Mouse (Mus musculus): ENCODE results near the gene Lrba. TPM values are rescaled to one million over a fixed set of nuclear protein-coding genes. Genes with fewer than 3 reads are reported as not detected.

Gene Lrba
- polyA plus RNA-seq, 1 experiment from 2014 or later = 7.3 TPM

- peak; percentile 85 for ATAC-seq (ENCODE audit: insufficient number of reproducible peaks, insufficient read depth, low FRiP score, low TSS enrichment)
- H3K4me2 ChIP-seq (replicated peaks) = peak overlapping the region; percentile 7; the same call in 1 of the 2 replicates
- 4% methylated on average over 1 of the region's 1 CpGs for WGBS
- H3K27me3 ChIP-seq = no peaks in the 10 kb centered on the region
- H3K4me3 ChIP-seq = no peak overlapping the region
- H3K9me3 ChIP-seq = no peaks in the 10 kb centered on the region
- peak overlapping the region; percentile 63; the same call in 1 of the 2 replicates for H3K27ac ChIP-seq
- no peaks in the 10 kb centered on the region for H3K36me3 ChIP-seq
- H3K4me1 ChIP-seq = peaks cover 11% of the 10 kb centered on the region
- H3K9ac ChIP-seq = no peak overlapping the region
These were observed 476.7 kb downstream of the Lrba start for GRCm38 (mm10) chr3:86701163-86701563.

GRCm38 (mm10) chr3:86709472-86709871, 485.0 kb downstream of the Lrba start:
- Histone ChIP-seq H3K27ac (no peak overlapping the region), H3K36me3 (no peaks in the 10 kb centered on the region), H3K4me2 (replicated peaks) (no peak overlapping the region), H3K4me3 (no peak overlapping the region), H3K27me3 (no peaks in the 10 kb centered on the region), H3K9me3 (no peaks in the 10 kb centered on the region), H3K9ac (no peak overlapping the region), H3K4me1 (peaks cover 19% of the 10 kb centered on the region)
- WGBS = 8% methylated on average over 4 of the region's 4 CpGs
- no peak for ATAC-seq (ENCODE audit: insufficient number of reproducible peaks, insufficient read depth, low FRiP score, low TSS enrichment)

- Histone ChIP-seq H3K9ac (no peak overlapping the region), H3K27me3 (no peaks in the 10 kb centered on the region), H3K27ac (peak overlapping the region; percentile 69), H3K4me3 (no peak overlapping the region), H3K4me1 (peaks cover 23% of the 10 kb centered on the region), H3K36me3 (no peaks in the 10 kb centered on the region), H3K9me3 (no peaks in the 10 kb centered on the region), H3K4me2 (replicated peaks) (no peak overlapping the region)
- ATAC-seq (ENCODE audit: insufficient number of reproducible peaks, insufficient read depth, low FRiP score, low TSS enrichment) = peak; percentile 23; the same call in 1 of the 2 replicates
- 48% methylated on average over 1 of the region's 1 CpGs for WGBS
These were observed 487.1 kb downstream of the Lrba start for GRCm38 (mm10) chr3:86711530-86711929.

GRCm38 (mm10) chr3:86712758-86713157, 488.3 kb downstream of the Lrba start:
- ATAC-seq (ENCODE audit: insufficient number of reproducible peaks, insufficient read depth, low FRiP score, low TSS enrichment) = no peak
- Histone ChIP-seq H3K4me2 (replicated peaks) (no peak overlapping the region), H3K36me3 (no peaks in the 10 kb centered on the region), H3K4me3 (no peak overlapping the region), H3K27ac (no peak overlapping the region), H3K9ac (no peak overlapping the region), H3K9me3 (no peaks in the 10 kb centered on the region), H3K27me3 (no peaks in the 10 kb centered on the region), H3K4me1 (peaks cover 20% of the 10 kb centered on the region)
- WGBS = 49% methylated on average over 3 of the region's 3 CpGs

GRCm38 (mm10) chr3:86714446-86714845, 490.0 kb downstream of the Lrba start:
- H3K4me1 ChIP-seq = peaks cover 17% of the 10 kb centered on the region
- no peaks in the 10 kb centered on the region for H3K9me3 ChIP-seq
- H3K9ac ChIP-seq = no peak overlapping the region; the same call in 1 of the 2 replicates
- 0 out of 2 replicates have a peak, but pooled peaks have one; percentile 44 for ATAC-seq (ENCODE audit: insufficient number of reproducible peaks, insufficient read depth, low FRiP score, low TSS enrichment)
- WGBS = 48% methylated on average over 2 of the region's 2 CpGs
- no peaks in the 10 kb centered on the region for H3K36me3 ChIP-seq
- H3K4me3 ChIP-seq = no peak overlapping the region
- H3K4me2 ChIP-seq (replicated peaks) = no peak overlapping the region
- H3K27ac ChIP-seq = peak overlapping the region; percentile 65
- no peaks in the 10 kb centered on the region for H3K27me3 ChIP-seq

- no peaks in the 10 kb centered on the region for H3K9me3 ChIP-seq
- 32% methylated on average over 9 of the region's 9 CpGs for WGBS
- peaks cover 7% of the 10 kb centered on the region for H3K4me1 ChIP-seq
- no peak for ATAC-seq (ENCODE audit: insufficient number of reproducible peaks, insufficient read depth, low FRiP score, low TSS enrichment)
- H3K36me3 ChIP-seq = no peaks in the 10 kb centered on the region
- no peaks in the 10 kb centered on the region for H3K27me3 ChIP-seq
- peak overlapping the region; percentile 54; the same call in 1 of the 2 replicates for H3K27ac ChIP-seq
- no peak overlapping the region for H3K9ac ChIP-seq
- H3K4me3 ChIP-seq = no peak overlapping the region
- no peak overlapping the region for H3K4me2 ChIP-seq (replicated peaks)
These were observed 499.2 kb downstream of the Lrba start for GRCm38 (mm10) chr3:86723415-86724298.

- Histone ChIP-seq H3K4me3 (no peak overlapping the region), H3K27me3 (no peaks in the 10 kb centered on the region), H3K9me3 (no peaks in the 10 kb centered on the region), H3K4me1 (peaks cover 7% of the 10 kb centered on the region), H3K4me2 (replicated peaks) (no peak overlapping the region), H3K9ac (no peak overlapping the region), H3K36me3 (no peaks in the 10 kb centered on the region), H3K27ac (no peak overlapping the region)
- no peak for ATAC-seq (ENCODE audit: insufficient number of reproducible peaks, insufficient read depth, low FRiP score, low TSS enrichment)
- 71% methylated on average over 9 of the region's 9 CpGs for WGBS
These were observed 500.6 kb downstream of the Lrba start for GRCm38 (mm10) chr3:86725113-86725512.

DNA sequence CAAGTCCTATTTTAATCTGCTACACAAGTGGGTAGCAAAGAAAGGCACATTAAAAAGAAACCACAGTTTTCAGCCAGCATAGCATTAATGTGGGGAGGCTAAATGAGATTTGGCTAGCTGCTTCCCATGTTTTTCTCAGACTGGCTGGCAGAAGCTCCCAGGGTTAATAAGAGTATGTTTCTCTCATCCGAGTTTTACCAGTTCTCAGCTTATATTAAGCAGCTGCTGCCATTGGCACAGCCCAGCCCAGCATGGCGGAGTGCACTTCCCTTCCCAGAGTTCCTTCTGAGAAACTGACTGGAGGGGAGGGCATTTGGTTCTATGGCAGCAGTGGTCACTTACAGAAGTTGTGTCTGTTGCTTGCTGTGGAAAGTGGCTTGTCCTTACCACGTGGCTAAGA, 514.4 kb downstream of the Lrba start:
- ATAC-seq (ENCODE audit: insufficient number of reproducible peaks, insufficient read depth, low FRiP score, low TSS enrichment) = no peak
- no peak overlapping the region for H3K4me3 ChIP-seq
- H3K36me3 ChIP-seq = 0 out of 2 replicates have a peak, but pooled peaks cover 3% of the 10 kb centered on the region
- WGBS = 85% methylated on average over 3 of the region's 3 CpGs
- no peaks in the 10 kb centered on the region for H3K9me3 ChIP-seq
- no peaks in the 10 kb centered on the region for H3K4me1 ChIP-seq
- H3K27ac ChIP-seq = no peak overlapping the region
- no peak overlapping the region for H3K9ac ChIP-seq
- no peak overlapping the region for H3K4me2 ChIP-seq (replicated peaks)
- H3K27me3 ChIP-seq = no peaks in the 10 kb centered on the region

DNA sequence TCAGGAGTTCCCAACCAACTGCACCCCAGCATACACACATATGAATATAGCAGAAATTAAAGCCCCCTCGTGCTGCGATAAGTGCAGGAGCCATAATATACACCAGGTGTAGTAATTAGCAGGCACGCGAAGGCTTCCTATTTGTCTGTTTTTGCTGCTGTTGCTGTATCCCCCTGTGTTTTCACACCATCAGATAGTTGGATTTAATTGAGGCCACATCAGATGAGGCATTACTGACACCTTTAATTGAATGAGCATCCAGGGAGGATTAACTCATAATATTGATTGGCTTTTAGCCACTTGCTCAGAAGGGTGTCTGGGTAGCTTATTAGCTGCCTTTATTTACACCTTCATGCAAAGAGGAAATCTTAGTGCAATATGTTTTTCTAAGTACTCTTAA, 515.3 kb downstream of the Lrba start:
- Histone ChIP-seq H3K4me1 (no peaks in the 10 kb centered on the region), H3K27ac (no peak overlapping the region), H3K4me3 (no peak overlapping the region), H3K9ac (no peak overlapping the region), H3K4me2 (replicated peaks) (no peak overlapping the region), H3K9me3 (no peaks in the 10 kb centered on the region), H3K36me3 (0 out of 2 replicates have a peak, but pooled peaks cover 3% of the 10 kb centered on the region), H3K27me3 (no peaks in the 10 kb centered on the region)
- WGBS = 72% methylated on average over 4 of the region's 4 CpGs
- no peak for ATAC-seq (ENCODE audit: insufficient number of reproducible peaks, insufficient read depth, low FRiP score, low TSS enrichment)

- H3K36me3 ChIP-seq = no peaks in the 10 kb centered on the region
- no peak overlapping the region for H3K4me3 ChIP-seq
- H3K27ac ChIP-seq = no peak overlapping the region
- H3K9ac ChIP-seq = no peak overlapping the region
- 58% methylated on average over 4 of the region's 4 CpGs for WGBS
- no peaks in the 10 kb centered on the region for H3K4me1 ChIP-seq
- no peaks in the 10 kb centered on the region for H3K27me3 ChIP-seq
- H3K4me2 ChIP-seq (replicated peaks) = no peak overlapping the region
- no peak for ATAC-seq (ENCODE audit: insufficient number of reproducible peaks, insufficient read depth, low FRiP score, low TSS enrichment)
- no peaks in the 10 kb centered on the region for H3K9me3 ChIP-seq
These were observed 520.9 kb downstream of the Lrba start for GRCm38 (mm10) chr3:86745348-86745747.

DNA sequence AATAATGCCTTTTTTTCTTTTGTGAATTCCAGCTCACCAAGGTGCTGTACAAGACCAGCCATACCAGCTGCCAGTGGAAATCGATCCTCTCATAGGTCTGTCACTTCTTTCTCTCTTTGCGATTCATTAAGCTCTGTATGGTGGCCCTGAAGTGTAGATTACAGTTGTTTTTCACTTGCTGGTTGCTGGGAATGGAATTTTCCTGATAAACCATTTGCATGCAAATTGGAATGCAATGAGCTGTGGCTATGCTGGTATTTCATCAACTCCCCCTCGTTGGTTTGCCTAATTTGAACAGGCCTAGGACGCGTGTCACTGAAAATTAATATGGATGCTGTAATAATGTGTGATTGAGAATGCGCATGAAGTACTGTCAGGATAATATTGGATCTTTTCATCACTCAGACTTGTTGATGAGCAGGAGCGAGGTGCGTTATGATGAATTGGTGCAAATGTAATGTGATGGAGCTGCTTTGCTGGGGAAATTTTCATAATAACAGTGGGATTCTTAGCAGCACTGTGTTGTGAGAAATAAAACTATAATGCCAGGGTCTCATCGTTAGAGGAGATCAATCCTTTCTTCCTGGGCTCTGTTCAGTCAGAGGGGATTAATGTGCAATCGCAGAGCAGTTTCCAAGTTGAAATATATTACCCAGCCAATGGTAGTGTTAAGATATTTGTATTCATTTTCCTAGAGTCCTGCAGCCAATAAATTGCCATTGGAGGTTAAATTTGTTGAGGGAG, 521.5 kb downstream of the Lrba start:
- no peak overlapping the region for H3K4me2 ChIP-seq (replicated peaks)
- no peak overlapping the region for H3K4me3 ChIP-seq
- WGBS = 77% methylated on average over 10 of the region's 10 CpGs
- H3K27me3 ChIP-seq = no peaks in the 10 kb centered on the region
- no peaks in the 10 kb centered on the region for H3K36me3 ChIP-seq
- no peak overlapping the region for H3K27ac ChIP-seq
- no peak for ATAC-seq (ENCODE audit: insufficient number of reproducible peaks, insufficient read depth, low FRiP score, low TSS enrichment)
- H3K4me1 ChIP-seq = no peaks in the 10 kb centered on the region
- no peak overlapping the region for H3K9ac ChIP-seq
- no peaks in the 10 kb centered on the region for H3K9me3 ChIP-seq

GRCm38 (mm10) chr3:86750652-86751051, 526.2 kb downstream of the Lrba start:
- H3K9me3 ChIP-seq = no peaks in the 10 kb centered on the region
- H3K9ac ChIP-seq = no peak overlapping the region
- peaks cover 10% of the 10 kb centered on the region for H3K4me1 ChIP-seq
- no peak overlapping the region for H3K27ac ChIP-seq
- ATAC-seq (ENCODE audit: insufficient number of reproducible peaks, insufficient read depth, low FRiP score, low TSS enrichment) = no peak
- 46% methylated on average over 7 of the region's 7 CpGs for WGBS
- no peak overlapping the region for H3K4me2 ChIP-seq (replicated peaks)
- H3K4me3 ChIP-seq = no peak overlapping the region
- no peaks in the 10 kb centered on the region for H3K27me3 ChIP-seq
- no peaks in the 10 kb centered on the region for H3K36me3 ChIP-seq

Measured in embryonic facial prominence, embryonic 12.5 days (tissue).